Mouse (Mus musculus) brain, embryonic 14.5 days (tissue): ENCODE measurements around the gene Wfdc5.

Experiments
- CTCF ChIP-seq: fragments of 200-500 bp; IDR thresholded peaks from 2 replicates; pipeline ENCODE4 v1.5.1; 2012; ENCODE audit warnings: inconsistent platforms, mild to moderate bottlenecking, moderate library complexity, borderline replicate concordance; ENCODE audit not compliant: insufficient read depth, insufficient read length; ENCODE audit errors: extremely low read depth
- POLR2A ChIP-seq: fragments of 200-500 bp; IDR thresholded peaks from 2 replicates; pipeline ENCODE4 v1.6.1; 2012; ENCODE audit warnings: mild to moderate bottlenecking, inconsistent platforms, borderline replicate concordance; ENCODE audit not compliant: poor library complexity, insufficient read depth, insufficient read length, severe bottlenecking; ENCODE audit errors: extremely low read depth

- TF ChIP-seq POLR2A = no peak
- TF ChIP-seq CTCF = no peak
Measured at GRCm38 (mm10) chr2:164131586-164131985, 51.0 kb downstream of the Wfdc5 start.
